Mouse (Mus musculus) frontal cortex, adult (tissue): ENCODE results near the gene Fgfr2.

ENCODE experiments used
- ATAC-seq: cut with Nextera tagmentation; 2 replicates; pipeline ENCODE4 v1.9.2; 2017; ENCODE audit warnings: mild to moderate bottlenecking, moderate library complexity, mixed read lengths; ENCODE audit not compliant: low TSS enrichment

The Fgfr2 gene

DNA sequence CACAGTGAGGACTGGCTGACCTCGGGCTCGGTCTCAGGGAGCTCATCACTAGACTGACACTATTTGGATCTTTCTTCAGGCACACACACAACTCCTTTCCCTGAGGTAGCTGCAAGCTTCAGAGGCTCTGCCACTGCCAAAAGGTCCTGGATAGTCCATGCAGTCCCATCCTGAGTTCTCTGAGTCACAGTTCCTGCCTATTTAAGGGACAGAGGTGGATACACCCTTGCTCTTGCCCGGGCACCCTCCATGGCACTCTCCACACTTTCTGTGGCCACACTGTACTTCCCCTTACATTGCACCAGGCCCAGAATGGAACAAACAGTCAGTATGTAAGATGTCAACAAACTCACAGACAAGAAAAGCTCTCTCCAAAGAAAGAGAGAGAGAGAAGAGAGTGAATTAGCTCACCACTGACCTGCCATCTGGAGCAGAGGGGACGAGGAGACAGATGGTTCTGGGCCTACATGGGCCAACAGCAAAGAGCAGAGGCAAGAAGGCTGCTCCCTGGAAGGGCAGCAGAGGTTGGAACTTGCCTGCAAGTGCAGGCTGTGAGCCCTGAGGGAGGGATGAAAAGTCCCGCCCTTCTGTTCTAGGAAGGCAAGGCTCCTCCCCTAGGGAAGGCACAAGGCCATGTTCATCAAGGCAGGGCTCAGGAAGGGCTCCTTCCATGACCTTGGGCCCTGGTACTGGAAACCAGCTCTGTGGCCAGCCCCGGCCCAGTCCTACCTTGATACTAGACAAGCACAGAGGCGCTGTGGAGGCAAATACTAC is 346.6 kb downstream of the Fgfr2 start:
- ATAC-seq: no peak

DNA sequence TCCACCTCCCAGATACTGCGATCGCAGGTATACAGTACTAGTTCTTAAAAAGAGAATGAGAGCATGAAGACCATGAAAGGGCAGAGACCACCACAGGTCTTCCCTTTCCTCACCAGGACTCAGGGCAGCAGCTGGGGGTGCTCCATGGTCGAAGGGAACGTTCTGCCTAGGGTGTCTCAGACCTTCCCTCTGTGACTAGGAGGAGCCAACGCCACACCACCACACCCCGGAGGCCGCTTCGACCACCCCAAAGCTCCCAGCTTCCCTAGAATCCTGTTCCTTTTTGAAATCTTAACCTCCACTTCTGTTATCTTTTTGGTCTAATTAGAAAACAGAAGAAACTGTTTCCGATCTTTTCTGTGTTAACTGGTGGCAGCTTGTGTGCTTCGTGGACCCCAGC is 347.2 kb downstream of the Fgfr2 start:
- ATAC-seq: no peak

DNA sequence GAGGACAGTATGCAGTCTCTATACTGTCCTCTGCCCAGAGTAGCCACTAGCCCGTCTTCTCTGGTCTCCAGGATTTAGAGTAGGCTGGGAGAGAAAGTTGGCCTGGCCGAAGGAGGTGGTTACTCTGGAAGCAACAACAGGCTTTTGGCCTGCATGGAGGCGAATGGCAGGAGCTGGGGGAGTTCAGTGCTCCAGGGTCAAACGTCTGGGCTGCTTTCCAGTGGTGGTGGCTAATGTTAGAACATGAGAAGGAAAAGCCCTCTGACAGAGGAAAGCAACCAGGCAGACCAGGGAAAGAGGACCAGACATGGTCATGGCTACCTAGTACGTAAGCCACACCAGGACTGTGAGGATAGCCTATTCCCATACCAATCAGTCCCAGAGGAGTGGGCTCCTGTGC is 347.8 kb downstream of the Fgfr2 start:
- ATAC-seq: no peak

DNA sequence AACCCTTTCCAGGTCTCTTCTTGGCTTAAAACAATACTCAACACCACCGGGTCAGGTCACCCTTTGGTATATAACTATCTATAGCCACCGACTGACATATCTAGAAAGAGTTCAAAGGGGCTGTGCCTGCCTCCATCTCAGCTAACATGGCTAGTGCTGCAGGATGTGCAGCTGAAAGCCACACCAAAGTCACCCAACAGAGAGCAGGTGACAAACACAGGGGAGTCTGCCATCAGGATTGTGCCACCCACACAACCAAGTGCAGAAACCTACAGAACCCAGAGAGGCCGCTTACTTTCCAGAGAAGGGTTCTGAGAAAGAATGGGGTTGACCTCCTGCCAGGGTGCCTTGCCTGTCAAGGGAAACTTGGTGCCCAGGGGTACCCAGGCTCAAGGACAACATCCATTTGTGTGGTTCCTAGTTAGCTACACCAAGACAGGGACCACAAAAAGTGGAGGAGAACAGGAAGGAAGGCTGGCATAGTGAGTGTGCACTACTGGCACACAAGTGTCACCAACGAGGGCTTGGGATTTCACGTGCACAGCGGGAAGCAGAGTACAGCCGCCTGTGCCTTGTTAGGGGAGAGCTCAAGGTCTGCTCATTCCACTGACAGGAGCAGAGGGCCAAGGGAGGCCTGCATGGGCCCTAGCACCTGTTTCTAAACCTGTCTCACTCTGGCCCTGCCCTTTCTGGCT is 350.0 kb downstream of the Fgfr2 start:
- ATAC-seq: no peak

DNA sequence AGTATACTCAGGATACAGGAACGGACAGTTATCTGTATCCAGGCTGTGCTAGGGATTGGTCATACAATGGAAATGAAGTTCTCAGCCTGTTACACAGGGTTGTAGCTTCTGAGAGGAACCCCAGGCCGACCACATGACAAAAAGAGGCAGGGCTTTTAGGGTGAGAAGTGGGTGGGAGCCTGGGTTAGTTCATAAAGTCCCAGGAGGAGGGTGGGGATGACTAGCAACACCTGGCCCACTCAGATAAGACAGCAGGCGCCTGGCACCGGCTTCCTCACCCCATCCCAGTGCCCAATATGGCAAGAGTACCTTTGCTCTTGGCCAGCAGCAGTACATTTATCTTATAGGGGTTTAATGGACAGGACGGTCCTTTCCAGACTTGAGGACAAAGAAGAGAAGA is 350.7 kb downstream of the Fgfr2 start:
- no peak for ATAC-seq

DNA sequence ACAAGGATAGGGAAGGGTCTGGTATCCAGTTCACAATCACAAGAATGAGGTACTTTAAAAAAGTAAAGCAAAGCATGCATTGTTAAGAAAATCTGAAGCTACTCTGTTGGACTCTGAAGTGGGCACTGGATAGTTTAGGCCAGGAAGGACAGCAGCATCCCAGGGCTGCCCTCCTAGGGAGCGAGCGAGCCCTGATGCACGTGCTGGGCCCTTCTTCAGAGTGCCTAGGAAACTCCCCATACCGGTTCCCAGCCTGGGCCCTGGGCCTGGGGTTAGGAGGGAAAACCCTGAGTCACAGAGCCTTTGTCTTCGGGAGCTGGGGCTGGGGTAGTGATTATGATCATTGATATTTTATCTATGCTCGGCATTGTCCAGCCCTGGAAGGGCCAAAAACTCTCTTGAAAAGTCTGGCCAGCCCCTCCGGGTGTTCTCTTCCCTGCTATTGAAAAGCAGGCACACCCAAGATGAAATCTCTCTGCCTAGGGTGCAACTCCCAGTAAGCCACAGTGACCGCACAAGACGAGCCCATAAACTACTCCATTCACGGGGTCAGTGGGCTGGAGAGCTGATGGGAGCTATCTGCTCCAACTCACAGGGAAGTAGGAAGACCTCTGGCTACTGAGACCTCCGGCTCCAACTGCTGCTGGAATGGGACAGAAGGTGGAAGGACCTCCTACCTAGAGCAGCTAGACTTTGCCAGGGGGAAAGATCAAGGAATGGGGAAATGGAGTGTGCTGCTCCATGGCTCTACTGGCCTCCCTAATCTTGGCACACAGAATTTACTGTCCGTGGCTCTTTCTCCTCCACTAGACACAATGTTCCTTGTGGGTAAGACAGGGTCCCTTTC is 354.4 kb downstream of the Fgfr2 start:
- no peak for ATAC-seq

DNA sequence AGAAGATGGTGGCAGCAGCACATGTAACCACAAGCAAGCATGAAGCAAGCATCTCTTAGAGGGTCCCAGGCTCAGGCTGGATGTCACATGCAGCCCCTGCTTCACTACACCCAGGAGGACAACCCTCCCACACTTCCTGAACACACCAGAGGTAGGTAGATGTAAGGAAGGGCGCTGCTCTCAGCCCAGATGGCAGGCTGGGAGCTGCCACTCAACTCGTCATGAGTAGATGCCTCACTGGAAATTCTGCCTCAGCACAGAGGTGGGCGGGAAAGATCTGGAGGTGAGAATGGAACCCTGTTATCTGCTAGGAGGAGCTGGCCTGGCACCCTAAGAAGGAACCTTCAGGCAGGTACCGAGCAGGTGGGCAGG is 355.2 kb downstream of the Fgfr2 start:
- ATAC-seq: no peak

DNA sequence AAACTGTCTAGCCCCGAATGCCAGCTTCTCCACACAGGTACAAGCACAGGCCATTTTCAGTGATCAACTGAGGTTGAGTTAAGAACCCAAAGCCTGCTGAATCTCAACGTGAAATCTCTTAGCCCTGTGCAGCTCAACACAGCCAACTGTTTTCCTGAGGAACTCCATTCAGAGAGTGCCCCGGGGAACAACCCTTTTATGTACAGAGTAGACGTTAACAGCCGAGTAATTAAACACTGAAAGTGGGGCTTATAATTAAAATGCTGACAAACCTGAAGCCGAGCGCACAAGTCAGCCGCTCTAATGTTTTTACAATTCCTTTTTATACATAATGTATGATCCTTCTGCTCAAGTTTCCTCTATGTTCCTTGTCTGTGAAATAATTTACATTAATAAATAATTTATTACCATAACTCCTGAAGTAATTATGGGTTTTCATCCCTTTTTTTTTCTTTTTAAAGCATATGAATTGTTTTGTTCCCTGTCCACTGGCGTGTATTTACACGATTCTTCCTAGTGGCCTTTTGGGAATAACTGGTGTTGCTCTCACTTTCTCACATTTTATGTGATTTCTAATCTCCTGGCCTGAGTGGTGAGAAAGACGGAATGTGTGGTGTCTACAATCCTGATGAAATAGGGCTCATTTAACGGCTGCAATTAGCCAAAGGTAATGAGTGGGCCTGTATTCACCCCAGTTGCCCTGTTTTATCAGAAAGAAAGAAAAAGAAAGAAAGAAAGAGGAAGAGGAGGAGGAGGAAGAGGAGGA is 355.7 kb downstream of the Fgfr2 start:
- ATAC-seq: no peak

DNA sequence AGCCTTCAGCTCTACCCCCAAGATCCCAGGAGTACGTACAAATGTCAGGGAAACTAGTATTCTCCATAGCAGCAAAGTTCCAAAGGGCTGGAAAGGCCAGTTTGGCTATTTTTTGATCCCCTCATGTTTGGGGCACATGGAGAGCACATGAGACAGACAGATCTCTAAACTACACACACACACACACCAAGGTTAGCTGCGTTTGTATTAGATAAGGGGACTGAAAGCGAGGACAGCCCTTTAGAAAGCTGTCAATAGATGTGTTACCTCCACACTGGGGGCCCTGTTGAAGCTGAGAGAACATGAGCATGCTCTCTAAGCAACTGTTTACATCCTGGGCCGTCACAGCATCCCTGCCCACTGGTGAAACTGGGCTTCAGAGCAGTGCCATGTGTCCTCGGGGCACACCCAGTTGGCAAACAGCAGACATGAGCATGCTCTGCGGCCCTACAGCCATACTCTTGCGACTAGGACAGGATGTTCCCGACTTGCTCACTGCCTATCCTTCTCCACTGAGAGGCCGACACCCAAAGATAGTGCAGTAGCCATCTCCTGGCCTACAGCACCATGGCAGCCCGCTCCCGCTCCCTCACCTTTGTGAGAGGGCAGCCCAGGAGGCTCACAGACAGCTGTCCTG is 356.8 kb downstream of the Fgfr2 start:
- ATAC-seq: no peak

DNA sequence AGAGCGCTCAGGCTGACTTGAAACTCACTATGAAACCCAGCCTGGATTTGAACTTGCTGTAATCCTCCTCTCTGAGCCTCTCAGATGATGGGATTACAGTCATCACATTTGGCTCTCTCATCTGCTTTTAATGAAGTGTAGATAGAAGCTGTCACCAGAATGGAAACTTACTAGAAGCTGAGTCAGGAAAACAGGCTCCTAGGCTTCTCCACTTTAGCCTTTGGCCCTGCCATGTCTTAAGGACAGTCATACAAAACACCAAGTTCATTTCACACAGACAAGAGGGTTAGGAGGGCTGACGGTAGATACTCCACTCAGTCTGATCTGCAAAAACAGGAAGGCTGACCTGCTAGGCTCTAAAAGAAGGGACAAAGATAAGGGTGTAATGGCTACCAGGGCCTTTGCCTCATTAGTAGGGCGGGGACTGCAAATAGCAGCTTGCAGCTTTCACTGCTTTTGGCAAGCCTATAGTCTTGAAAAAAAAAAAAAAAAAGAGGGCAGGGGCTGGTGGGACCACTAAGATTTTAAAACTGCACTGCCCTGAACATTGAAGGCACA is 357.4 kb downstream of the Fgfr2 start:
- no peak for ATAC-seq

DNA sequence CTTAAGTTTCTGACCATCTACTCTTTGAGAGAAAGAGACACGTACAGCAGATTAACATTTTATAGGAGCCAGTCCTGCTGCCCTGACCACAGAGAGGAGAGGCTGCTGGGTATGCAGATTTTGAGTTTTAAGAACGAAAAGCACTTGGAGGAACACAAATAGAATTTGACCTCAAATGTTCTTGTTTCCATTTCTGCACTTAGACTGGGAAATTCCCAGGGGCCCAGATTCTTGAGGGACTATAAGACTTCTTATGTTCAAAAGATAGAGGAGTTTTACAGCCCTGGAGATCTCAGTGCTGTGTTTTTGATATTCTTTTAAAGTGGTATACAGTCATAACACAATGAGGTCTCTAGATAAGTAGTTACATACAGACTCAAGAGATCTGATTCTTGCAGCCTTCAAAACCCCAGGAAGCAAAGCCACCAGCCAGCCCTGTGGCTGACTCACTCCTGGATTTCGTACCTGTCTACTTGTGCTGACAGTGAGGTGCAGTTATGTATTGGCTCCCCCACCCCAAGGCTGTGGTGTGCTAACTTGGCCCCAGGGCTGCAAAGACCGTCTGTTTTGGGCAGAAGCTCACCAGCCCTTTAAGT is 358.2 kb downstream of the Fgfr2 start:
- no peak for ATAC-seq

DNA sequence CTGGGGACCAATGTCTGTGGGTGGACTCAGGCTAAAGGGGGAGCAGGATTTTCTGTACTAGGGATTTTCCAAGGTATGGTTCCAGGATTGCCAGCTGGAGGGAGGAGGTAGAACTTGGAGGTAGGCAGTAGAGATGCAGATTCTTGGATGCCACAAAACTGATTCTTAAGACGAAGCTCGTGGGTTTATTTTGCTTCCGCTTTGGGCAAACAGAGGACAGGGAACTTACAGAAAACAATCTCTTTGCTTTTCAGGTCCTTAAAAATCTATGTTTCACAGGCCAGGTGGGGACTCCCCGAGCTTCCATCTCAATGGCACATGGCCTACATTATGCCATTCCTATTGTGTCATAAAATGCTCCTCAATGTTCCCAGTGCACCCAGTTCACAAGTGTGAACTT is 358.8 kb downstream of the Fgfr2 start:
- peak; percentile 31 for ATAC-seq

DNA sequence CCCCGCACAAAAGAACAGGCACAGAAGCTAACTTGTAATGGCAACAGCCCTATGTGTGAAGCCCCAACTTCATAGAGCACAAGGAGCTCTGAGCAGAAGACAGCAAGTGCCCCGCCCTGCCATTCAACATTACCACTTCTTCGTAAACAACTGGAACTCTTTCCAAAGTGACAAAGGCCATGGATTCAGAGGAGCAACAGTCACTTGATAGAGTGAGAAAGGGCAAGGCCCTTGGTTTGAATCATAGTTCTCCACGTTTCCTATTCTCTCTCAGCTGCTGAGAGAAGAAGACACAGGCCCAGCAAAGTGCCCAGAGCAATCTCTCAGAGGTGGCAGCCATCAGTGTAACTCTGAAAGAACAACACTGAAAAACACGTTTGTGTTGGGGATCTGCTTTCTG is 359.2 kb downstream of the Fgfr2 start:
- ATAC-seq: no peak

DNA sequence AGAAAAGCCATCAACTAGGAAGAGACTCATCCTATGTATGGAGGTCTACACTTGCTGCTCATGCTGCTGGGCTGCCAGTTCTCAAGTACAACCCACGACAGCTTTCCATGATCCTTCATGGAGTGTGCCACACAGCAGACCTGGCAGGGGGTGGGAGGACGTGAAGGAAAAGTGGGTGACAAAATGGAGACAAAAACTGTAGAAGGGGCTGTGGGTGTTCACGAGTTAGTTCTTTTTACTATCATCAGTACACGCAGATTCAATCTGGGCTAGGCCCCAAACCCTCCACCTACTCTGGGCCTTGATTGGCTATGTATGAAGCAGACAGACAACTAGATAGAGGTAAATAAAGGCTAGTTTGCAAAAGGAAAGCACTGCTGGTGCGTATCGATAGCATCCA is 359.8 kb downstream of the Fgfr2 start:
- peak; percentile 53 for ATAC-seq

DNA sequence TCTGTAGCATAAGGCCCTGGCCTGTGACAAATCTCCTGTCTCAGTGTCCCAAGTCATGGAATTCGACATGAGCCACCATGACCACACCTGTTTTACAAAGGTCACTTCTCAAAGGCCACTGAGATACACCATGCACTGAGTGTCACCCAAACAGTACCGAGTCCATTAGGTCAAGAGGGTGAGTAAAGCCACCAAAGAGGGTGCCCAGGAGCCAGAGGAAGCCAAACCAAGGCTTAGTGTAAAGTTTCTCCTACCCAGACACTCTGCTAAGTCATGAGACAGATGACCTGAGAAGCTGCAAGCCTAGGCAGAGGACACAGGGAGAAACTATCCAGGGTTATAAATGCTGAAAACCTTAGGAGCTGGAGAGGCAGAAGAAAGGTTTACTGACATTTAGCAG is 361.7 kb downstream of the Fgfr2 start:
- no peak for ATAC-seq

DNA sequence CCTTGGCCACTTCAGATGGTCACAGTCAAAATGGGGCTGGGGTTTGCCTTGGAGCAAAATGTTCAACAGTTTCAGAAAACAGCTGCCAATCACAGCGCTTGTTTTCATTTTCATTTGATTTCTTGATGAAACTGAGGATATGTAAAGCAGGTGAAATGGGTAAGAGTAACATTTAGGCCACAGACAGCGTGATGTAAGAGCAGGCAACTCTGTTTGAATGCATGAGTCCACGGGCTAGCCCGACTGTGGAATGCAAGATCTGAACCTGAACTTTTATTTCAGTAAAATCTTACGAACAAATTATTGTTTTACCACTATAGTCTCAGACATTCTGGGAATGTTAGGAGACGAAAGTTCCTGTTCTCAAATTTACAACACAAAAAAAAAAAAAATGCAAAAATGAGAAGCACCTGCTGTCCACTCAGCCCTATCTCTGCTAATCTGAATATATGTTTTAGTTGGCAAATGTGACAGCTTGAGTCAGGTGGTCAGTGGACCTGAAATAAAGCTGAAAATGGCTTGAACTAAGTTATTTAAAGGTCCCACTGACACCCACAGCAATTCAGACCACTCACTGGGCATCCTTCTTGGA is 362.5 kb downstream of the Fgfr2 start:
- no peak for ATAC-seq

DNA sequence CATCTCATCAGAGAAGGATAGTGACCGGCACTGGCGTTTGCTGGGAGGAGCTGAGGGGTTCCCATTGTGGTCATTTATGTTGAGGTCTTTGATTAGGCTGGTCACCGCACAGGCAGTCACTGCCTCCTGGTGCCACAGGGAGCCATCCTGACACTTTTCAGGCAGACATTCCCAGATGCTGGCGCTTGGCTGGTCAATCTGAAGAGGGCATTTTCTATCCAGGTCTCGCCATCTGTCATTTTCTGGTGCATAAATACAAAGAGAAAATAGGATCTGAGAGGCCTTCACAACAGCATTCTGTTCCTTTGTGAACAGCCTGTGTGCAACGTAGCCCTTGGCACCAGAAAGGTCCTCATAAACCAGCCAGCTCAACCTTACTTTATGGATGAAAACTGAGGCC is 363.2 kb downstream of the Fgfr2 start:
- no peak for ATAC-seq

DNA sequence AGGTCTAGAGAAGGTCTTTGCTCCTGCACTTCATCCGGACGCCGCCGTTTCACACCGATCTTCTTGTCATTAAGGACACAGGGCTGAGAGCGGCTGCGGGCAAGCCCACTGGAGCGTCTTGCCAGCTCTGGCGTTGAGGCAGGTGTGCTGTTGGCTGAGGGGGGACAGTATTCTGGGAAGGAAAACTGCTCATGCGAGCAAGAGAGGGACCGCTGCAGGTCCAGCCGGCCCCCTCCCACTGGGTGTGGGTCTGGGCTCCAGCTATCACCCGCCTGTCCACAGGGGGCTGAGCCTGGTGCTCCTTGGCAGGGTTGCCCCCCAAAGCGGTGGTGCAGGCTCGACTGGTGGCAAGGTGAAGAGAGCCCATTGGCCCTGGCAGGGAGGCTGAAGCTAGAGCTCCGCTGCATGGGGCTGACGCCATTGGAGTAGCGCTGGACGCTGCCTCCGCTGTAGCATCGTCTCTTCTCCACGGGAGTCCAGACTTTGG is 363.7 kb downstream of the Fgfr2 start:
- ATAC-seq: no peak

DNA sequence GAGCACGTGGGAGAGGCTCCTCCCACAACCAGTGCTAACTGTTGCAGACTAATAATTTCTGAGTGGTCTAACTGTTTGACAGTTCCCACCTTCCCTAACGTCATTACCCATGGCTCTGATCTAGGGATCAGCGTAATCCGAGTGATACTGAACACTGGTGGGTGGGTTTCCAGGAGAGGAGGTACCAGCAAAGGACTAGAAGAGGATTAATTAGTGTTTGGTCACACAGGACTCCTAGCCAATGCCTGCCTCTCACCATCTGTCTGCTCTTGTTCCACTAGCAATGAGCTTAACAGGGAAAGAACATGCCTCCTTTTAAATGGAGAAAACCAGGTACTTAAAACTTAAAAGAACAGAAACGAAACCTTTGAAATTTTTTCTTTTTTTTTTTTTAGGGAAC is 364.3 kb downstream of the Fgfr2 start:
- no peak for ATAC-seq

DNA sequence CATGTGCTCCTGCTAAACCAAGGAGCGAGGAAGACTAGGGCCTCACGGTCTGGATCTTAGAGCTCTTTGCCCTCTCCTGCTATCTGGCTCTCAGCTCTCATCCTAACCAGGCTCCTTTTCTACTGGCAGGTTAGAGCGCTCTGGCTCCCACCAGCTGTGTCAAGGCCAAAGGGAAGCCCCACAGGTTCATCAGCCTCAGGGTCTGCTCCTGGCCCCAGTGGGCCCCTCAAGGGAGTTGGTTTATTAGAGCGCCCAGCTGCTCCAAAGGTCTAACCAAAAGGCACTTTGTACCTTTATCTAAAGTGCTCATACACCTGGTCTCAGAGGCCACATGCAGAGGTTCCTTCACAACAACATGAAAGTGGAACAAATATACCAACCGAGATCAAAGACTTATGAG is 366.8 kb downstream of the Fgfr2 start:
- no peak for ATAC-seq
